ENCODE assay signal across 24 mouse cellular contexts in genomic region chr2:59580939-59581338, GRCm38 (mm10). TPM values are rescaled to one million over a fixed set of nuclear protein-coding genes. Genes with fewer than 3 reads are reported as not detected.
A peak's percentile ranks its signal among the peaks of the same experiment; 100 is the strongest.
DNase-seq lines count a peak whose midpoint lies in the region; ATAC-seq and TF ChIP-seq lines count a peak whose summit lies in the region.
"Had no signal": no experiment of that assay in that cellular context is flagged by ENCODE, and none has a peak within 500 bp of the region (broad histone marks: within the 10 kb centered on the region; RNA-seq: fewer than 3 reads in every experiment).

No protein-coding gene starts in this region.

- no peaks in the 10 kb centered on the region for H3K36me3 ChIP-seq in kidney, embryonic 15.5 days
- no peaks in the 10 kb centered on the region for H3K36me3 ChIP-seq in lung, embryonic 14.5 days (ENCODE audit: insufficient read depth)
- no peaks in the 10 kb centered on the region for H3K36me3 ChIP-seq in stomach, embryonic 14.5 days (ENCODE audit: control insufficient read depth, insufficient read depth, low read length)
- no peaks in the 10 kb centered on the region for H3K36me3 ChIP-seq in stomach, postnatal 0 days (ENCODE audit: control insufficient read depth, insufficient read depth, low read length)
- H3K36me3 ChIP-seq: embryonic facial prominence, embryonic 12.5 days; embryonic facial prominence, embryonic 15.5 days; heart, embryonic 10.5 days; heart, embryonic 13.5 days; hindbrain, embryonic 12.5 days; hindbrain, embryonic 15.5 days had no signal

- TF ChIP-seq CTCF in lung, embryonic 14.5 days (IDR thresholded peaks at IDR 0.05; ENCODE audit: low read depth) = no peak
- TF ChIP-seq CTCF in stomach, postnatal 0 days (IDR thresholded peaks at IDR 0.05; ENCODE audit: low read depth) = no peak

- no peak overlapping the region for H3K9ac ChIP-seq in kidney, embryonic 15.5 days
- H3K9ac ChIP-seq in lung, embryonic 14.5 days = no peak overlapping the region
- H3K9ac ChIP-seq in stomach, embryonic 14.5 days (replicated peaks; ENCODE audit: low read depth, low read length) = no peak overlapping the region
- no peak overlapping the region for H3K9ac ChIP-seq in stomach, postnatal 0 days (ENCODE audit: low read length)
- H3K9ac ChIP-seq: embryonic facial prominence, embryonic 12.5 days; embryonic facial prominence, embryonic 15.5 days; forebrain, postnatal 0 days; heart, embryonic 13.5 days; hindbrain, embryonic 12.5 days; hindbrain, embryonic 15.5 days had no signal

- H3K9me3 ChIP-seq in kidney, embryonic 15.5 days (replicated peaks) = no peaks in the 10 kb centered on the region
- H3K9me3 ChIP-seq in lung, embryonic 14.5 days (ENCODE audit: low read depth, low read length) = no peaks in the 10 kb centered on the region; the same call in 1 of the 2 replicates
- no peaks in the 10 kb centered on the region for H3K9me3 ChIP-seq in stomach, embryonic 14.5 days (ENCODE audit: control insufficient read depth, low read depth, low read length)
- no peaks in the 10 kb centered on the region for H3K9me3 ChIP-seq in stomach, postnatal 0 days (ENCODE audit: control insufficient read depth, low read length)
- H3K9me3 ChIP-seq: embryonic facial prominence, embryonic 15.5 days; heart, embryonic 10.5 days; heart, embryonic 13.5 days; hindbrain, embryonic 12.5 days; hindbrain, embryonic 15.5 days had no signal

- no peak for DNase-seq in kidney, adult 18-20 months
- peak; percentile 56 for DNase-seq in lung, embryonic 14.5 days
- DNase-seq in lung, postnatal 4 days = no peak
- DNase-seq in stomach, postnatal 0 days (ENCODE audit: low spot score) = no peak
- no peak for DNase-seq in frontal cortex, postnatal 25 days (ENCODE audit: low spot score in 2 of 2)
- DNase-seq: adrenal gland, adult 2 months; adrenal gland, postnatal 14 days; B cell, adult 2 months; cerebellum, adult 11 months; cerebellum, adult 2 months; cerebellum, adult 9-11 months; cerebellum, postnatal 25 days; forebrain, postnatal 0 days; gastrocnemius, postnatal 25 days; heart, adult 2 months had no signal

- H3K4me3 ChIP-seq in kidney, embryonic 15.5 days (replicated peaks) = no peak overlapping the region
- no peak overlapping the region for H3K4me3 ChIP-seq in lung, embryonic 14.5 days (ENCODE audit: low read depth, low read length)
- no peak overlapping the region for H3K4me3 ChIP-seq in stomach, embryonic 14.5 days (ENCODE audit: low read depth, low read length)
- no peak overlapping the region for H3K4me3 ChIP-seq in stomach, postnatal 0 days (ENCODE audit: low read depth, low read length)
- H3K4me3 ChIP-seq: embryonic facial prominence, embryonic 12.5 days; embryonic facial prominence, embryonic 15.5 days; heart, adult 2 months; heart, embryonic 10.5 days; heart, embryonic 13.5 days; hindbrain, embryonic 12.5 days; hindbrain, embryonic 15.5 days had no signal

- peaks cover 6% of the 10 kb centered on the region for H3K4me1 ChIP-seq in kidney, embryonic 15.5 days
- H3K4me1 ChIP-seq in lung, embryonic 14.5 days (ENCODE audit: insufficient read depth) = peaks cover 3% of the 10 kb centered on the region; the same call in 1 of the 2 replicates
- H3K4me1 ChIP-seq in stomach, embryonic 14.5 days (ENCODE audit: control insufficient read depth, insufficient read depth, low read length) = 0 out of 2 replicates have a peak, but pooled peaks cover 5% of the 10 kb centered on the region
- H3K4me1 ChIP-seq in stomach, postnatal 0 days (replicated peaks; ENCODE audit: control insufficient read depth, insufficient read depth) = no peaks in the 10 kb centered on the region
- H3K4me1 ChIP-seq: embryonic facial prominence, embryonic 12.5 days; embryonic facial prominence, embryonic 15.5 days; hindbrain, embryonic 12.5 days; hindbrain, embryonic 15.5 days had no signal

- ATAC-seq in kidney, embryonic 15.5 days (replicated peaks; ENCODE audit: low FRiP score) = no peak
- peak; percentile 54; the same call in 1 of the 2 replicates for ATAC-seq in lung, embryonic 14.5 days (ENCODE audit: insufficient read depth)
- 0 out of 2 replicates have a peak, but pooled peaks have one; percentile 14 for ATAC-seq in stomach, embryonic 14.5 days (ENCODE audit: insufficient number of reproducible peaks, insufficient read depth, low FRiP score, low read depth)
- ATAC-seq in stomach, postnatal 0 days (ENCODE audit: low FRiP score, low TSS enrichment) = no peak
- ATAC-seq: forebrain, embryonic 14.5 days; forebrain, postnatal 0 days had no signal

- WGBS in kidney, embryonic 15.5 days = 23% methylated on average over 7 of the region's 7 CpGs
- 19% methylated on average over 7 of the region's 7 CpGs for WGBS in lung, embryonic 14.5 days
- WGBS in stomach, embryonic 14.5 days = 16% methylated on average over 7 of the region's 7 CpGs
- 21% methylated on average over 7 of the region's 7 CpGs for WGBS in stomach, postnatal 0 days

- H3K27me3 ChIP-seq in kidney, embryonic 15.5 days = no peaks in the 10 kb centered on the region
- no peaks in the 10 kb centered on the region for H3K27me3 ChIP-seq in lung, embryonic 14.5 days (ENCODE audit: insufficient read depth, low read length)
- no peaks in the 10 kb centered on the region for H3K27me3 ChIP-seq in stomach, embryonic 14.5 days (ENCODE audit: control insufficient read depth, insufficient read depth, low read length)
- H3K27me3 ChIP-seq in stomach, postnatal 0 days (ENCODE audit: control insufficient read depth, insufficient read depth, low read length) = no peaks in the 10 kb centered on the region
- H3K27me3 ChIP-seq: embryonic facial prominence, embryonic 12.5 days; embryonic facial prominence, embryonic 15.5 days; heart, embryonic 13.5 days; hindbrain, embryonic 12.5 days; hindbrain, embryonic 15.5 days had no signal

- H3K27ac ChIP-seq in kidney, embryonic 15.5 days = peak overlapping the region; percentile 10; the same call in 1 of the 2 replicates
- H3K27ac ChIP-seq in lung, embryonic 14.5 days (ENCODE audit: low read depth) = no peak overlapping the region
- no peak overlapping the region; the same call in 1 of the 2 replicates for H3K27ac ChIP-seq in stomach, embryonic 14.5 days (ENCODE audit: low read length)
- H3K27ac ChIP-seq in stomach, postnatal 0 days (replicated peaks) = no peak overlapping the region
- H3K27ac ChIP-seq: embryonic facial prominence, embryonic 12.5 days; embryonic facial prominence, embryonic 15.5 days; heart, adult 2 months; heart, embryonic 10.5 days; heart, embryonic 13.5 days; hindbrain, embryonic 12.5 days; hindbrain, embryonic 15.5 days had no signal

- TF ChIP-seq EP300 in stomach, postnatal 0 days (optimal IDR thresholded peaks at IDR 0.05) = no peak

- H3K4me2 ChIP-seq in kidney, embryonic 15.5 days = no peak overlapping the region
- no peak overlapping the region for H3K4me2 ChIP-seq in lung, embryonic 14.5 days
- no peak overlapping the region for H3K4me2 ChIP-seq in stomach, embryonic 14.5 days (replicated peaks; ENCODE audit: low read depth, low read length)
- no peak overlapping the region for H3K4me2 ChIP-seq in stomach, postnatal 0 days (replicated peaks; ENCODE audit: low read depth)
- H3K4me2 ChIP-seq: embryonic facial prominence, embryonic 12.5 days; embryonic facial prominence, embryonic 15.5 days; heart, embryonic 13.5 days; hindbrain, embryonic 12.5 days; hindbrain, embryonic 15.5 days had no signal

RNA-seq across cellular contexts. Expression of gene Tanc1, which starts 30.9 kb away (rescaled TPM):
- polyA plus RNA-seq in kidney, embryonic 15.5 days (2015; fragmentation: Nextera tagmentation; extraction: Ambion mirVana) = 50.2 and 58.3 TPM in 2 replicates
- 28.8 and 31.0 TPM in 2 replicates for polyA plus RNA-seq in lung, embryonic 14.5 days (2014; fragmentation: Nextera tagmentation; extraction: Ambion mirVana)
- 24.8 and 24.9 TPM in 2 replicates for polyA plus RNA-seq in stomach, embryonic 14.5 days (2014; fragmentation: Nextera tagmentation; extraction: Ambion mirVana)
- polyA plus RNA-seq in stomach, postnatal 0 days (2015; fragmentation: Nextera tagmentation; extraction: Ambion mirVana) = 13.4 and 15.7 TPM in 2 replicates

Comparison
In these comparisons a context has a peak if more than half of its experiments do, and no peak if none do; other contexts are left out.
1. ATAC-seq: peak in lung, embryonic 14.5 days (single experiment) and stomach, embryonic 14.5 days (single experiment); none in kidney, embryonic 15.5 days (single experiment) and stomach, postnatal 0 days (single experiment).